Mouse (Mus musculus): ENCODE data around the gene Klhl35.

The Klhl35 gene

DNA sequence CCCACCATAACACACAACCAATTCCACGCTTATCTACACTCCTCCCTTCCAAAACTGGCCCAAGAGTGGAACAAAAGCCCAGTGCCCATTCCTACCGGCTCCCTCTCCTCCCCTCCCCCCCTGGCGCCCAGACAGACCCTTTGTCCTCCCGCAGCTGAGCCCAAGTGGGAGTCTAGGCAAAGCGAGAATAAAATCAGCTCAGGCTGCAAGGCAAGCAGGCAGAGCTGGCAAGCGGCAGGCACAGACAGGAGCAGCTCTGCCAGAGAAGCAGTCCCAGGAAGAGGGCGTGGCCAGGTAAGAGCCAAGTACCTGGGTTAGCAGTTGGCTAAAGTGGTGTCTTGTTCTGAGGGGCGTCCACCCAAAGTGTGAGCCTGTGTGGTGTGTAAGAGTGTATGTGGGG lies at the start of gene Klhl35:
Gene Klhl35, plus strand, starts transcription at position 194 of the 400 bp plus-strand sequence.
- DNase-seq (ENCODE audit: low spot score): no peak

DNA sequence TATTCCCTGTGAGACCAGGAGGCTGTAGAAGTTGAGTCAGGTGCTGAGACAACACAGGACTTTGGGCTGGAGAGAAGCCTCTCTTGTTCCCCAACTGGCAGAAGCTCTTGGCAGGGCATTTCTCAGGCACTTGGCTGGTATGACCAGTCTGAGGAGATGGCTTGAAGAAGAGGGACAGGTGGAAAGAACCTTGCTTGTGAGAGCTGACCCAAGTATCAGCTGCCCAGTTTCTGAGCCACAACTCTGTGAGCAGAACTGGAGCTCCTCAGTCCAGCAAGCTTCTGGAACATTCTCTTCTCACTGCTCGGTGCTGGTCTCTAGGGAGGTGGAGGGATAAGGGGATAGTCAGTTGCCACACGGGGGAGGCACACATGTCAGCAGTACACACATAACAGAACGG lies 46.5 kb upstream of the Klhl35 start:
- DNase-seq (ENCODE audit: low spot score): no peak

DNA sequence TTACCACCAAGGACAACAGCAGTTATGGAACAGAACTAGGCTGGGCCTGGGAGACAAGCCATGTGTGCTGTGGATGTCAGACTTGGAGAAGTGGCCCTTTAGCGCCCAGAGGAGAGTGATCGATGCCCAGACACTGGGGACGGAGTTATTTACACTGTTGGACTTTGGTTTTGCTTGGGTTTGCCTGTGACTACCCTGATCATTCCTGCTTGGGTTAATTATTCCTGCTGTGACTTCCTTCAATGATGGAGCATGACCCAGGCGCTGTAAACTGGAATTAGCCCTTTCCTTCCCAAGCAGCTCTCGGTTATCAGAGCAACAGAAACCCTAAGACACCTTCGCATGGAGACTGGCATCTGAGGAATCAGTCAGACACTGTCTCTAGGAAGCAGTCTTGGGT lies 44.8 kb upstream of the Klhl35 start:
- DNase-seq (ENCODE audit: low spot score): no peak

DNA sequence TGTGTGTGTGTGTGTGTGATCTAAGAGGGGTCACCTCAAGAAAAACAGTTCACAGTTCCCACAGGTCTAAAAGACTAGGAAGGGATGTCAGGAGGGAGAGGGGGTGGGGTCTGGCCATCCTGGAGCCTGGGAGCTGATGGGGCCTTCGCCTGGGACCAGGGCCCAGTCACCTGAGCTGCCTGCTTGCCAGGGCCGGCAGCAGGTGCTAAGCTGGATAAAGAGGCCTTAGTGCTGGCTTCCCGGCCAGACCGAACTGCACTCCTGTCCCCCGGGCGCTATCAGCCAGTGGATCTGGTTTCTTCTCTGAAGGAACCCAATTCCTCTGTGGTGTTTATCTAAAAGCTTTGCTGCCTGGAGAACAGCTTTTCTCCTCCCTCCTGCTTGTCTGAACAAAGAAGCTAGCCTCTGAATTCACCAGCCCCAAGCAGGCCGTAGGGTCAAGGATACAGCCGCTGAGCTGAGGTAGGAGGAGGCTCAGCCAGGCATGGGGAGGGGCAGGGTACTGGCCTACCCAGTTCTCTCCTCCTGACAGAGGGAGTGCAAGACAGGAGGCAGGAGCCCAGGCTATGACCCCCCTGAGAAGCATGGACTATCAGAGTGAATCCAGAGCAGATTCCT lies 41.2 kb upstream of the Klhl35 start:
- no peak for DNase-seq (ENCODE audit: low spot score)

DNA sequence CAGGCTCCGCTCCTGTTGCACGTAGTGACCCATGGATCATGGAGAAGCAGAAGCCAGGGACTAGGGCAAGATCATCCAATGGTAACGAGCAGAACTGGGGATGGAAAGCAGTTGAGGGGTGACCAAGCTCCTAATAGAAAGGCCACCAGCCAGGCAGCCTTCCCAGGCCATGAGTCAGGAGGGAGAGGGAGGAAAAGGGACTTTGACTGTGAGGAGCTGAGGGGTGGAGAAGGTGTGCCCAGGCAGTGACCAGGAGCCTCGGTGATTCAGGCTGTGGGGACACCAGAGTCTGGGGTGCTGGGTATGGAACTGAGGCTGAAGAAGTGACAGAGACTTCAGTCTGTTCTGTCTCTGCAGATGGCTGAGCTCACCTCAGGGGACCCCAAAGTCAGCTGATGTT lies 40.1 kb upstream of the Klhl35 start:
- DNase-seq (ENCODE audit: low spot score): no peak

DNA sequence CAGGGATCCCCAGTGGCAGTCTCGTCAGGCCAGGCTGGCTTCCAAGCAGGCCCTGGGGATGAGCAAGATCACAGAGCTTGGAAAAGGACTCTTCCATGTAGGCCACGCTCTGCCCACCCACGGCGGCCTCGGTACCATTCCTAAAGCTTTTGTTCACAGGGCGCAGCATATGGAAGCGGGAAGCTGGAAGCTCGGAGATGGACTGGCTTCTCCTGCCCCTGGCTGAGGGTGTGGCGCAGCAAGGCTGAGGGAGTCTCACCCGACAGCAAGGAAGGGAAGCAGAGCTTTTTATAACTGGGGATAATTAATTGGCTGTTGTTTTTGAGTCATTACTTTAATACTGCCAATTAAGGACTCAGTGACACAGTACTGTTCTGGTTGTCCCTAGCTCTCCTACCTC lies 38.8 kb upstream of the Klhl35 start:
- DNase-seq (ENCODE audit: low spot score): no peak

DNA sequence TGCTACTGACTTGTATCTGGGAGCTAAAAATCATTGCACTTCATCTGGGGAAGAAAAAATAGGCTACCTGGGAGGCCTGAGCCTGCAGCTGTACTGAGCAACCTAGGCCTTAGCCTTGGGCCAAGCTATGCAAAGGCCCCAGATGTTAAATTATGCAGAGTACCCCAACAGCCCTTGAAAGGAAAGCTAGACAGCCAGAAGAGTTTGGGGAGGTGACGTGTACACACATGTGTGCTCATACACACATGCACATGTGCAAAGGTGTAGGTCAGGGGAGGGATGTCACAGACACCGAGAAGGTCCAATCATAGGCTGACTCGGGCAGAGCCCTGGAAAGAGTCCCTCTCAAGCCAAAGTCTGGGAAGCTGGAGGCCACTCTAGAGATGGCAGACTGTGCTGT lies 37.8 kb upstream of the Klhl35 start:
- no peak for DNase-seq (ENCODE audit: low spot score)

DNA sequence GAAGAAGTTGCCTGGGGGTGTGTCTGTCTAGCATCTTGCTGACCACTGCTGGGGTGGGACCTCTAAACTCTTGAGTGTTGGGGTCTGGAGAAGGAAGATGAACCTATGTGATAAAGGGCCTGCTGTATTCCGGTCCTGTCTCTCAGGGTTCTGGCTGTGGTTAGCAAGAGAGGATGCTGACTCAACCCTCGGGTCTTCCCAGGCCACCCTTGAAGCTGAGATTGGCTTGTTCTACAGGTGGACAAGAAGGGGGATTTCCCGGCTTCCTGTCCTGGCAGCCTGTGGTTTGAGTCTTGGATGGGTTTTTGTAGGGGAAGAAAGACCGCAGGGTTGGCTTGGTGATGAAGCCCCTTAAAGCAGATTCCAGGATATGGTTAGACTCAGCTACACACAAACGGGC lies 37.0 kb upstream of the Klhl35 start:
- DNase-seq (ENCODE audit: low spot score): no peak

DNA sequence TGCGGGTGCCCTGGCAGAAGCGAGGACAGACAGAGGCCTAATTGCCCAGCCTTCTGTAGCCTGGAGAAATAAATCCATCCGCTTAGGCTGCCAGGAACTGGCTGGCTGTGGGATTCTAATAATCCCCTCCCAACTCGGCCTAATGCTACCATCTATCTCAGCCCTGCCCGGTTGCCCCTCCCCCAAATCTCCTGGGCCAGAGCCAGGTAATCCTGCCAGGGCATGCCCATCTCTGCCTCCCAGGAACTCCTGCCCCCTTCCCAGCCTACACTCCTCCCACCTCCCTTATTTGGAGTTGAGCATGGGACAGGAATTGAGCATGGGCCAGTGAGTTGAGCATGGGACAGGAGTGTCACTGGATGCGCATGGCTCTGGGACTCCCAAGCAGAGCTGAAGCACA lies 36.0 kb upstream of the Klhl35 start:
- DNase-seq (ENCODE audit: low spot score): no peak

DNA sequence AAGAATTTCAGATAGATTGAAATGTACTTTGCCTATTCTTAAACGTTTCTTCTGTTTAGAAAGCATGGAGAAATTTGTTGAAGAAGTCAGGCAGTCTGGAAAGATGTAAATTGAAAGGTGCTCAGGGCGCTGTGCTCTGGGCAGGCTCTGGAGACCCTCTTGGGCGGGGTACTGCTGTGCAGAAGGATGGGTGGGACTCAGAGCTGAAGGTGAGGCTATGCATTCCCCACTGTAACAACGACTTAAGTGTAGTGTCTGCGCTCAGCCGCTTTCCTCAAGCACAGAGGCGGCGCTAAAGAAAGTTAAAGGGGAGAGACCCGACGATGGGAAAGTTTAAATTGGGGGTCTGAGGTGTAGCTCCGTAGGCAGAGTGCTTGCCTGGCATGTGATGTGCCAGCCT lies 35.6 kb upstream of the Klhl35 start:
- DNase-seq (ENCODE audit: low spot score): no peak

DNA sequence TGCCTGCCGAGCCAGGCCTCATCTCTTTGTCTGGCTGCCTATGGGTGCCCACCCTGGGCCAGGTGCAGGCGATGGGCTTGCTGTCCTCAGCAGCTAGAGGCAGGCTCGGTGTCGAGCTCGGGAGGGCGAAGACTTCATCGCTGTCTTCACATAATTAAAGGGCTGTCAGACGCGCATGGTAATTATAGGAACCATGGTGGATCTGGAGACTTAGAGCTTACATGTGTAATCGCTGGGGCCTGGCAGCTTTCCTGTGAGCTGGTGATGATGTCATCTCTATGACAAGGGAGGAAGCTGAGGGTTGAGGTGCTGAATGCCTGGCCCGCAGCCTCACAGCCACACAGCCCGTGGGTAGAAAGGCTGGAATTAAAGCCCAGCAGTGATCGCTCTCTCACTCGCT lies 33.6 kb upstream of the Klhl35 start:
- DNase-seq (ENCODE audit: low spot score): no peak

DNA sequence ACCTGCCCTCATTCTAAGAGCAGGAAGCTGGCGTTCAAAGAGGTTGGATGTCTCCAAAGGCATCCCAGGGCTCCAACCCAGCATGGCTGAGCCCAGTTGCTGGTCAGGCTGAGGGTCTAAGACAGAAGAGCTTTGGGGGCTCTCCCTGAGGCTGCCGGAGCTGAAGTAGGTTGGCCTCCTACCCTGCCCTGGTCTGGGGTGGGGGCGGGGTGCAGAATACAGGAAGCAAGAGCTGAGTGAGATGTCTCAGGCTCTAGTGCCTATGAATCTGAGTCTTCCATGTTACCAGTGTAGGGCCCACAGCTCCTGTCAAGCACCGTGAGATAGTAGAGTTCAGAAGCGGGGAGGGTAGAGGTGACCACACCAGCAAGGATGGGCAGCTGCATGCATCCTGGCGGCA lies 32.9 kb upstream of the Klhl35 start:
- no peak for DNase-seq (ENCODE audit: low spot score)

DNA sequence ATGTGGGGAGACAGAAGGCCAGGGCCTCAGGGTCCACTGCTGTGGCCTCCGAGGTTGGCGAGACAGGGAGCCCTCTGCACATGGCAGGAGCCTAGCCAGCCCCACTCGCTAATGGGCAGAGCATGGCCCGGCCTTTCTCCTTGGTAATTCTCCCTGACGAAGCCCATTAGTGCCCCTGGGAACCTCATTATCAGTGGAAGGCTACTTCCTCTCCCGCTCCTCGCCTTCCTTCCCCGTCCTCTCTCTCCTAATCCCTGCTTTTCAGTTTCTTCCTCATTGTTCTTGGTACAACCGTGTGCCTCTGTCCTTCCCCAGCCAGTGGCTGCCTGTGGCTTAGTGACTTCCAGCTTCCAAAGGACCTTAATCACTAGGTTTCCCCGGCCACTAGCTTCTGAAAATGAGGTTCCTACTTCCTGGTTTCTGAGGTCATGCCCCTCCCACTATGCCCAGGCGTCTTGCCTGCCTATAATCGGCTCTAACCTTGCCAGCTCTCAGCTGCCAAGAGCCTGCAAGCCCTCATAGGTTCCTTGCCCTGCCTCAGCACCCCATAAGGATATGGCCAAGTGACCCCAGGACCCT lies 31.0 kb upstream of the Klhl35 start:
- DNase-seq (ENCODE audit: low spot score): no peak

DNA sequence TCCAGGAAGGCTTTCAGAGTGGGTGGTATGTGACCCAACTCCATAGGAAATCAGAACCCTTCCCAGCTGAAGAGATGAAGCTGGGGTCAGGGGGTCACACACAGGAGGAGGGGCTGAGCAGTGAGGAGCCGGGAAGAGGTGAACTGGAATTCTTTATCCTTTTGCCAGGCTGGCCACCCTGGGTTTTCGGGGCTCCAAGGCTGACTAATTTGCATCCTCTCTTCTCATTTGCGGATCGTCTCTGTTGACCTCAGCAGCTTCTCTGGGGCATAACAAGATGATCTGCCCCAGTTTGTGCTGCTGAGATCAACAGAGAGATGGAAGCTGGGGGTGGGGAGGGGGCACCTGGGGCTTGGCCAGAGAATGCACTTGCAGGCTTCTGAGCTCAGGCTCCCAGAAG lies 29.3 kb upstream of the Klhl35 start:
- DNase-seq (ENCODE audit: low spot score): no peak

DNA sequence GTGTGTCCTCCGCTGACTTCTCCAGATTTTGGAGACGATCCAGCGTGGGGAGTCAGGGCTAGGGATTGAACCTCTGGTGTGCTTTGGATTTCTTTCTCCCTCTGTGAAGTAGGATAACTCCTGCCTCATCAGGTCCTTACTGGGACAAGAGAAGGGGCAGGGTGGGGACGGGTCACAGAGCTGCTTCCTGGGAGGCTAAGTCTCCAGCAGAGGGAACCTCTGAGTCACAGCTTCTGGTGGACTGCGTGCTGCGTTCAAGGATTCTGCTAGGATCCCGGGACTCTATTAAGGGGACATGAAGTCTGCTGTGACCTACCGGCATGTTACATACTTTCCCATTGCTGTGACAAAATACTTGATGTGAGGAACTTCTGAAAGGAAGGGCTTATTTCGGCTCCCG lies 26.9 kb upstream of the Klhl35 start:
- DNase-seq (ENCODE audit: low spot score): no peak

DNA sequence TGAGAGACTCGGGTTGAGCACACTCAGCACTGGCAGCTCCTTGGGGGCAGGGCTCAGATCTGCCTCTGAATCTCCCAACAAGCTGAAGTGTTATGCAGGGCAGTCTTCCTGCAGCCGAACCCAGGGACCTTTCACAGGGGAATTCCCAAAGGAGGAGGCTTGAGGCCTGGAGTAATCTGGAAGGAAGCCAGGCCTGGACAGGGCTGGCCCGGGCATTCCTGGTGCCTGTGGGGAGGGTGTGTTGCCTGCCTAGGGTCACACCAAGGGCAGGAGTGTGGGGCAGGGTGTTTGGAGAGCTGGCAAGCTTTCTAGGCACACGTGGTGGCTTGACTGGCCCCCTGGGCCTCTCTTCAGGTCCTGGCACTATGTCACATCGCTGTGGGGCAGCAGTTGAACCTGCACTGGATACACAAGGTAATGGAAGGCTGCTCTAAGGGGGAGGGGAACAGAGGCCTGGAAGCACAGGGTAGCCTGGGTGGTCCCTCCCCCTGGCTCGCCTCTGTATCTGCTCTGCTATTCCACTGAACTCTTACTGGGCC lies 24.2 kb upstream of the Klhl35 start:
- peak; percentile 48 for DNase-seq (ENCODE audit: low spot score)

DNA sequence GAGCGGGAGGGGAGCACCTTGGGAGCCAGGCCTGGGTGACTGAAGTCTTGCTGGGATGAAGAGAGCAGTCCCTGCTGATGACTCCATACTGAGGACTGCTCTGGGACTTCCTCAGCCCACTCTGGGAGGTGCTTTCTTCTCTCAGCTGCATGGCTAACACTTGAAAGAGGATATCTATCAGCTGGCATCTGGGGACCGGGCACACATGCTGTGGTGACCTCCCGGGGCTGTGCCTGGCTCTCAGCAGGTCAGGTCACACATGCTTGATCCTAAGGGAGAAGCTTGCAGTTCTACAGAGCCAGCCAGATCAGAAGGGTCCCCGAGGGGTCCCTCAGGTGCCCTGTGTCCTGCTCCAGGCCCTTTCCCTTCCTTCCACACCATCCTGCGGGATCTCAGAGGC lies 22.6 kb upstream of the Klhl35 start:
- no peak for DNase-seq (ENCODE audit: low spot score)

DNA sequence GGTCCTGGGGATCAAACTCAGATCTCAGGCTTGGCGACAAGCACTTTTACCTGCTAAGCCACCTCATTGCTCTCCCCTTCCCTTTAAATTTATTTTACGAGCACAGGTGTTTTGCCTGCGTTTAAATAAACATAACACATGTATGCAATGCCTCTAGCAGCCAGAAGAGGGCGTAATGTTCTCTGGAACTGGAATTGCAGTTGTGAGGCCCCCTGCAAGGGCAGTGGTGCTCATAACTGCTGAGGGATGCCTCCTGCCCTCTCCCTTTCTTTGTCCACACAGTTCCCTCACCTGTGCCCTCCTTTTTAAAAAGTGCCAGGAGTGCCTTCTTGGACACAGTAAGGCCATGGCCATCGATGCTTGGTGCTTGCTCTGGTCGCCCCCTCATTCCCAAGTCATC lies 21.8 kb upstream of the Klhl35 start:
- no peak for DNase-seq (ENCODE audit: low spot score)

DNA sequence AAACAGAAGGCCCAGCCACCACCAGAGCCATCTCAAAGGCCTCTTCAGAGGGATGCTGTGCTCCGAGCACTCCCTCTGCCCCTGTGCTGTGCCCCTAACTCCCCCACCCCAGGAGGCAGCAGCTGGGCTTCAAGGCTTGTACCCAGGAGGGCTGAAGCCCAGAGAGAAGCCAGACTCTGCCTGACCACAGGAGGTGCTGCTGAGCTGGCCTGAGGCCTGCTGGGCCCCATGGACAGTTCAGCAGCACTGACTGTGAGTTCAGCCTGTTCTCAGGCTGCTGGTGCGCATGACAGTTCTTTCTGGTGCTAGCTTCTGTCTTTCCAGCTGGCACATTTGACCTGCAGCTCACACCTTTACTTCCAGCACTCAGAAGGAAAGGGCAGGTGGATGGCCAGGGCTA lies 20.0 kb upstream of the Klhl35 start:
- no peak for DNase-seq (ENCODE audit: low spot score)

DNA sequence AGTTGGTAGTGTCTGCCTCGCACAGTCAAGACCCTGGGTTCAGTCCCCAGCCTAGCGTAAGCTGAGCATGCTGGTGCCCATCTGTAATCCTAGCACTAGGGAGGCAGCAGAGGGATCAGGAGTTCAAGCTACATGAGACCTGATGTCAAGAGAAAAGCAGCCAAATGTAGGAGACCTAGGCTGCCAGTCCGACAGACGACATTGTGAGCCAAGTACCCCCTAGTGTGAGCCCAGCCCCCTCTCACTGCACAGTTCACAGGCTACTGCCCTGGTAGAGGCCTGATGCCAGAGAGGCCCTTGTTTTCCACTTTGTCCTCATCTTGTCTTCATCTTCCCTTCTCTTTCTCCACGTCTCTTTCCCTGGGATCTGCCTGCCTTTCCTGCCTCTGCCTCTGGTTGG lies 18.5 kb upstream of the Klhl35 start:
- no peak for DNase-seq (ENCODE audit: low spot score)

DNA sequence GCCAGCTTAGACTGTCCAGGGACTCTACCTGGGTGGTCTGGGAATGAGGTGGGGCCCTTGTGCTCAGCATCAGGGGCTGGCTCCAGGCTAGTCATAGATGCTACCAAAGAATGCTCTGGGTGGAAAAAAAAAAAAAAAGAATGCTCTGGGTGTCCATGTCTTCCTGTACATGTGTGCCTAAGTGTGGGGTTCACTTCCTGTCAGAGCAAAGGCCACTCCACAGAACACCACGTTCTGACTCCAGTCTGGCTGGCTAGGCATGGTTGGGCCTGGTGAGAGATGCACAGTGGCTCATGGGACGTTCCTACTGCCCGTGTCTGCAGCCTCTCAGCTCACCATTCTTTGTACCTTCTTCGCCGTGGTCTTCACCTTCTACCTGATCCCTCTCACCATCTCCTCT lies 17.2 kb upstream of the Klhl35 start:
- DNase-seq (ENCODE audit: low spot score): no peak

DNA sequence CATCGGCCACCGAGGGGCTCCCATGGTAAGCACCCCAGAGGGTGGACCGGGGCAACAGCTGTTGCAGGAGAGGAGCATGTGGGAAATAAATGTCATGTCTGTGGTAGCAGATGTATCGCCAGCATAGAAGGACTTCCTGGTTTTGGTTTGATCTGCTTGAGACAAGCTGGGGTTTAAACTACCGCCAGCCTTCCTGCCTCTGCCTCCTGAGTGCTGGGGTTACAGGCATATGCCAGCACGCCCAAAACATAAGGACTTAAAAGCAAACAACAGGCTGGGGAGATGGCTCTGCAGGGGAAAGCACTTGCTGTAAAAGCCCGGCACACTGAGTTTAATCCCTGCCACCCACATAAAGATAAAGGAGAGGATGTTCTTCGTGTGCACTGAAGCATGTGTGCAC lies 16.7 kb upstream of the Klhl35 start:
- no peak for DNase-seq (ENCODE audit: low spot score)

DNA sequence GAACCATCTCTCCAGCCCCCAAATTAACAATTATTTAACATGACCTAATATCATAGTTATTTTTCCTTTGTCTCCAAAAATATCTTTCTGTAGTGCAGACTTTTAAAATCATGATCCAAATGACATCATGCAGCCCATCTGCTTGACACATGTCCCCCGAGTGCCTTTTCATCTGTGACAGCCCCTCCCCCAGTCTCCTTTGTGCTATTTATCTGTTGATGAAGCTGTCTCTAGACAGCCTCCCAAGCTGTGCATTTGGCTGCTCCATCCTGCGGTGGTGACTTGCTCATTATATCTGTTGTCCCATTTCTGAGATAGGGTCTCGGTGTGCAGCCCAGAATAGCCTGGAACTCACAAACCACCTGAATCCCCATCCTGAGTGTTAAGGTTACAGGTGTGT lies 16.1 kb upstream of the Klhl35 start:
- no peak for DNase-seq (ENCODE audit: low spot score)

DNA sequence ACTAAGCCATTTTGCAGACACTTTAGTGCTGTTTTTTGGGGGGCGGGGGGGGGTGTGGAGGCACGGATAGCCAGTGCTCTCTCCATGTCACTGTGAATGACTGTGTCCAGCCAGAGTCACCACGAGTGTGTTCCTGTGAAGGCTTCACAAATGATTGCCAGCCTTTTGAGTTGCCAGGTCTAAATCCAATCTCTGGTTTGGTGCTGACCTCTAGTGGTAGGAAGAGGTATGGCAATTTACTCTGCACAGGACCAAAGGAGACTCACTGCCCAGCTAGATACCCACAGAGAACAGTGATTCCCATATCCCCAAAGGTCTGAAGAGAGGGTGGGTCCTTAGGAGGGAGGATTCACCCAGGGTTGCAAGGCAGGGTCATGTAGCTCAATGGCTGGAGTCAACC lies 15.1 kb upstream of the Klhl35 start:
- peak; percentile 82 for DNase-seq (ENCODE audit: low spot score)
